Mouse (Mus musculus): ENCODE measurements around the gene Slc9b1. TPM values are rescaled to one million over a fixed set of nuclear protein-coding genes. Genes with fewer than 3 reads are reported as not detected.

Slc9b1 gene
- polyA plus RNA-seq, 1 experiment: not detected

DNA sequence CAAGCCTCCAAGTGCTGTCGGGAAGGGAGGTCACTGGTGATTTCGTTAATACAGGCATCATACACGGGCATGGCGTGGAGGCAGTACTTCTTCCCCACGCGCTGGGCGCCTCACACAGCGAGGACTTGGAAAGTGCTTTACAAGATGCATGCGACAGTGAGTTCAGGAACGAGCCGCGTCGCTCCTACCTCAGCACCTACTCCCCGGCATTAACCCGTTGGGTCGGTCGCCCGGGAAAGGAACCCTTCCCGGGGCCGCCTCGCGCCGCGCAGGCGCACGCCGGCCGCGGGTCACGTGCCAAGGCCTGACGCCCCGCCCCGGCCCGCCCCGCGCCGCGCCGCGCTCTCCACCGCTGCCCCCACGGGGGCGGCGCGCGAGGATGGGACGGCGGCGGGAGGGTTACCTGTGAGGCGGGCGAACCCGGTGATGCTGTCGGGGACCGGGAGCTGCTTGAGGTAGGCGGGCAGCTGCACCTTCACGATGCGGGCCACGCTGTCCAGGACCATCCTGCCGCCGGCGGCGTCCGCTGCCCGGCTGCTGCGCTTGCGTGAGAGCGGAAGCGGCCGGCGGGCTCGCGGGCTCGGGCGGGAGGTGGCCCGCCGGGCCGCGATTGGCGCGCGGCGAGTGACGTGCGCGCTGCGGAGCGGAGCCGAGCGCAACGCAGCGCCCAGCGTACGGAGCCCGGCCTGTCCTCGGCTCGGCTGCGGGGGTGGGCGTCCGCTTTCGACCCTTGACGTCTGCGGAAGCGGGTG lies 75.2 kb downstream of the Slc9b1 start:
- TF ChIP-seq POLR2A (IDR thresholded peaks at IDR 0.05; ENCODE audit: low read depth, low read length) (peak; percentile 47), CTCF (IDR thresholded peaks at IDR 0.05; ENCODE audit: extremely low read depth, insufficient read depth, insufficient read length, insufficient replicate concordance) (no peak)
- Histone ChIP-seq H3K4me3 (ENCODE audit: extremely low read depth, insufficient read depth, insufficient read length) (peak overlapping the region; percentile 74), H3K27me3 (ENCODE audit: control insufficient read depth, insufficient read depth, low read length) (no peaks in the 10 kb centered on the region), H3K4me1 (ENCODE audit: control insufficient read depth, insufficient read depth, insufficient read length) (peaks cover under 1% of the 10 kb centered on the region; the same call in 1 of the 2 replicates), H3K27ac (ENCODE audit: insufficient read depth, low read length) (peak overlapping the region; percentile 100), H3K36me3 (ENCODE audit: control insufficient read depth, insufficient read depth, low read length) (no peaks in the 10 kb centered on the region)
- DNase-seq (ENCODE audit: low read depth in 1 of 2, low spot score in 2 of 2): peak; percentile 81 to 82
- WGBS: under 1% methylated on average over 102 of the region's 103 CpGs

DNA sequence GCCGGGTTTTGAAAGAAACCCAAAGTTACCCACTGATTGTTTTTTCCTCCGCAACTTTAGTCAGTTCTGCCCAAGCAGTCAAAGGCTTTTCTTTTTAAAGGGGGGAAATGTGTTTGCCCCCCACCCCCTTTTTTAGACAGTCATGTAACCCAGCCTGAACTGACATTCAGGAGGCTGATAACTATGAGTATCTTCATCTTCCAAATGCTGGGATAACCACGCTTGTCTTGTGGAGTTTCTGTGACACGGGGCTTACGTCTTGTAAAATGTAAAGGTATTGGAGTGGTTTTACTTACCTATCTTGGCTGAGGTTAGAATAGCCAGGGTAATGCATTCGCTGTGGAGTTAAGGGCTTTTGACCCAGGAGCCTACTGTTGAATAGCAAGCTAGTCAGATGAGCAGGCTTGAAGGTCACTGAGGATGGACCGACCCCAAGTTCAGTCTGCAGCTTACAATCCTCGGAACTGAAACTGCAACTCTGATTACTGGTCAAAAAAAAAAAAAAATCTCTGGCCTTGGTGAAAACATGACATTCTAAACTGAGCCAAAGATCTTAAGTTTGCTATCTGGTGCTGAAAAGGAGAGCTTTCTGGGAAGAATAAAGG lies 75.9 kb downstream of the Slc9b1 start, which contains the start of gene Cisd2:
Gene Cisd2, minus strand, starts transcription at position 318 of the 605 bp plus-strand sequence.
- WGBS: under 1% methylated on average over 8 of the region's 8 CpGs
- no peak for DNase-seq (ENCODE audit: low read depth in 1 of 2, low spot score in 2 of 2)
- Histone ChIP-seq H3K27ac (ENCODE audit: insufficient read depth, low read length) (peak within 1 kb of the TSS; percentile 100), H3K4me1 (ENCODE audit: control insufficient read depth, insufficient read depth, insufficient read length) (no peaks in the 10 kb centered on the region), H3K36me3 (ENCODE audit: control insufficient read depth, insufficient read depth, low read length) (no peaks in the 10 kb centered on the region), H3K4me3 (ENCODE audit: extremely low read depth, insufficient read depth, insufficient read length) (peak within 1 kb of the TSS; percentile 74), H3K27me3 (ENCODE audit: control insufficient read depth, insufficient read depth, low read length) (no peaks in the 10 kb centered on the region)
- TF ChIP-seq POLR2A (IDR thresholded peaks at IDR 0.05; ENCODE audit: low read depth, low read length): no peak
- TF ChIP-seq CTCF (IDR thresholded peaks at IDR 0.05; ENCODE audit: extremely low read depth, insufficient read depth, insufficient read length, insufficient replicate concordance): no peak

DNA sequence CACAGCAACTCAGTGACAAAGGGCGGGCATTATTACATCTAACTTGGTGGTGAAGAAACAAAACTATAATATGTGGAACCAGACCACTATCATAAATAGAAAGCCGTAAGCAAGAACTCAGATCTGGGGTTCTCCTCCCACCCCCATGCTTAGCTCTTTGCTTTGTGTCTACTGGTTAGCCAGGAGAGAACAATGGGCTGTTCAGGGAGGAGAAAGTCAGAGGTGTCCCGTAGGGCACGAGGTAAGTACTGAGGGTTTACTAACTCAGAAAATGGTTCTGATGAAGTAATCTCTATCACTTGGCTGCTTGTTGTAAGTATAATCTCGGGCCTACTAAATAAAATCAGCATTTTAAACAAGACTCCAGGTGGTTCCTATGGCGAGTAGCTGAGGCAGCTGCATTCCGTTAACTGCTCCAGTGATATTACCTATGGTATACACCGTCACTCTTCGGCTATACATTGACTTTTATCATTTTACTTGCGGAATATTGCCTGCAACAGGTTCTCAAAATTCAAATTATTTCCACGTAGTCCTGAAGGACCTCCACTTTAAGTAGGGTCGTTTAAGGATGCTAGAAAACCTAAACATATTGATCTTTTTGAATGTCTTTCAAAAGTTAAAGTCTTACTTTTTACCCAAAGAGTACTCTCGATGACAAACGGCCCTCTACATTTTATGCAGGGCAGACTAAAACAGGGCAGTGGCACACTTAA lies 89.2 kb downstream of the Slc9b1 start:
- WGBS: 73% methylated on average over 14 of the region's 14 CpGs
- peaks cover 4% of the 10 kb centered on the region; the same call in 1 of the 2 replicates for H3K36me3 ChIP-seq (ENCODE audit: control insufficient read depth, insufficient read depth, low read length)
- H3K4me3 ChIP-seq (ENCODE audit: extremely low read depth, insufficient read depth, insufficient read length): peak overlapping the region; percentile 64; the same call in 1 of the 2 replicates
- no peak for TF ChIP-seq POLR2A (IDR thresholded peaks at IDR 0.05; ENCODE audit: low read depth, low read length)
- no peak for TF ChIP-seq CTCF (IDR thresholded peaks at IDR 0.05; ENCODE audit: extremely low read depth, insufficient read depth, insufficient read length, insufficient replicate concordance)
- H3K4me1 ChIP-seq (ENCODE audit: control insufficient read depth, insufficient read depth, insufficient read length): no peaks in the 10 kb centered on the region; the same call in 1 of the 2 replicates
- H3K27ac ChIP-seq (ENCODE audit: insufficient read depth, low read length): peak overlapping the region; percentile 80; the same call in 1 of the 2 replicates
- no peaks in the 10 kb centered on the region for H3K27me3 ChIP-seq (ENCODE audit: control insufficient read depth, insufficient read depth, low read length)
- no peak for DNase-seq (ENCODE audit: low read depth in 1 of 2, low spot score in 2 of 2)

- Histone ChIP-seq H3K36me3 (ENCODE audit: control insufficient read depth, insufficient read depth, low read length) (peaks cover 4% of the 10 kb centered on the region; the same call in 1 of the 2 replicates), H3K27ac (ENCODE audit: insufficient read depth, low read length) (peak within 1 kb of the TSS; percentile 99), H3K4me3 (ENCODE audit: extremely low read depth, insufficient read depth, insufficient read length) (peak within 1 kb of the TSS; percentile 99), H3K4me1 (ENCODE audit: control insufficient read depth, insufficient read depth, insufficient read length) (no peaks in the 10 kb centered on the region; the same call in 1 of the 2 replicates), H3K27me3 (ENCODE audit: control insufficient read depth, insufficient read depth, low read length) (no peaks in the 10 kb centered on the region)
- TF ChIP-seq POLR2A (IDR thresholded peaks at IDR 0.05; ENCODE audit: low read depth, low read length): peak; percentile 21; the same call in 1 of the 2 replicates
- no peak for TF ChIP-seq CTCF (IDR thresholded peaks at IDR 0.05; ENCODE audit: extremely low read depth, insufficient read depth, insufficient read length, insufficient replicate concordance)
- under 1% methylated on average over 56 of the region's 56 CpGs for WGBS
- DNase-seq (ENCODE audit: low read depth in 1 of 2, low spot score in 2 of 2): peak; percentile 99
Observed at GRCm38 (mm10) chr3:135437758-135438495, 90.1 kb downstream of the Slc9b1 start, which contains the start of gene Ube2d3. Ube2d3 (plus strand) TSS chr3:135438149.

GRCm38 (mm10) chr3:135438531-135438912 lies 90.7 kb downstream of the Slc9b1 start:
- Histone ChIP-seq H3K27ac (ENCODE audit: insufficient read depth, low read length) (peak overlapping the region; percentile 99), H3K4me1 (ENCODE audit: control insufficient read depth, insufficient read depth, insufficient read length) (no peaks in the 10 kb centered on the region; the same call in 1 of the 2 replicates), H3K4me3 (ENCODE audit: extremely low read depth, insufficient read depth, insufficient read length) (peak overlapping the region; percentile 99), H3K36me3 (ENCODE audit: control insufficient read depth, insufficient read depth, low read length) (peaks cover 6% of the 10 kb centered on the region; the same call in 1 of the 2 replicates), H3K27me3 (ENCODE audit: control insufficient read depth, insufficient read depth, low read length) (no peaks in the 10 kb centered on the region)
- TF ChIP-seq CTCF (IDR thresholded peaks at IDR 0.05; ENCODE audit: extremely low read depth, insufficient read depth, insufficient read length, insufficient replicate concordance) (no peak), POLR2A (IDR thresholded peaks at IDR 0.05; ENCODE audit: low read depth, low read length) (peak; percentile 96)
- DNase-seq (ENCODE audit: low read depth in 1 of 2, low spot score in 2 of 2): peak; percentile 85 to 86
- 0% methylated on average over 48 of the region's 50 CpGs for WGBS
